Mouse (Mus musculus) left cerebral cortex, postnatal 14 days (tissue): ENCODE data around the gene Hpgds. TPM values are rescaled to one million over a fixed set of nuclear protein-coding genes. Genes with fewer than 3 reads are reported as not detected.

ENCODE experiments used
- DNase-seq, 2 experiments: peaks; one replicate each; pipeline ENCODE4 v3.0.0; 2021 to 2022; ENCODE audit warnings: low spot score in 2 of 2, mixed read lengths in 1 of 2
- intact Hi-C: fragments of 180-260 bp; cut with DNase I; formaldehyde crosslinking; loops from one replicate; pipeline ENCODE4 v1.15.1; 2025
- long read RNA-seq, 2 experiments: library from polyadenylated mRNA; stranded (forward); transcript quantifications; one replicate each; pipeline ENCODE4 v2.0.0; 2021
- total RNA-seq, 2 experiments: library from RNA; stranded (reverse); gene quantifications; 2 replicates each; pipeline ENCODE4 v1.2.3; 2021

Hpgds gene
- 1 to 10 TPM; 3.7 to 5.3 TPM for total RNA-seq
- long read RNA-seq, experiment 1, partial matches to known transcripts = 1 of 3 reads
- long read RNA-seq, experiment 1, other reads (novel, unspliced or antisense) = 2 of 3 reads
- long read RNA-seq, experiment 2, partial matches to known transcripts = 0 of 3 reads
- long read RNA-seq, experiment 2, other reads (novel, unspliced or antisense) = 0 of 3 reads

GRCm38 (mm10) chr6:65144621-65145205 is at the start of gene Hpgds:
TSS of gene Hpgds (minus strand) at chr6:65144908.
- DNase-seq = peak in 1 of 2 experiments; percentile 34
- intact Hi-C loops = no loop called here

- intact Hi-C loops = no loop called here
- DNase-seq = peak in 1 of 2 experiments; percentile 12
Observed at GRCm38 (mm10) chr6:65164977-65165376, 20.3 kb upstream of the Hpgds start.

GRCm38 (mm10) chr6:65164137-65164536 is 19.4 kb upstream of the Hpgds start:
- DNase-seq = peak; percentile 31 to 48
- intact Hi-C loops = no loop called here

- no peak for DNase-seq
- intact Hi-C loops = no loop called here
Observed at GRCm38 (mm10) chr6:65159381-65159942, 14.8 kb upstream of the Hpgds start.

- DNase-seq = no peak
- intact Hi-C loops = no loop called here
Observed at GRCm38 (mm10) chr6:65157042-65157441, 12.3 kb upstream of the Hpgds start.

GRCm38 (mm10) chr6:65153570-65153969 is 8.9 kb upstream of the Hpgds start:
- peak in 1 of 2 experiments; percentile 6 for DNase-seq
- intact Hi-C loops = no loop called here

- DNase-seq = no peak
- intact Hi-C loops = no loop called here
Observed at GRCm38 (mm10) chr6:65150703-65151102, 6.0 kb upstream of the Hpgds start.

GRCm38 (mm10) chr6:65146363-65146762 is 1.7 kb upstream of the Hpgds start:
- no peak for DNase-seq
- intact Hi-C loops = no loop called here

- no peak for DNase-seq
- intact Hi-C loops = no loop called here
Observed at GRCm38 (mm10) chr6:65142316-65142715, 2.4 kb downstream of the Hpgds start.

GRCm38 (mm10) chr6:65140750-65141243 is 3.9 kb downstream of the Hpgds start:
- DNase-seq = no peak
- intact Hi-C loops = no loop called here

GRCm38 (mm10) chr6:65140082-65140749 is 4.5 kb downstream of the Hpgds start:
- no peak for DNase-seq
- intact Hi-C loops = no loop called here

GRCm38 (mm10) chr6:65138243-65138642 is 6.5 kb downstream of the Hpgds start:
- intact Hi-C loops = no loop called here
- no peak for DNase-seq

- intact Hi-C loops = no loop called here
- no peak for DNase-seq
Observed at GRCm38 (mm10) chr6:65137802-65138201, 6.9 kb downstream of the Hpgds start.

- intact Hi-C loops = no loop called here
- no peak for DNase-seq
Observed at GRCm38 (mm10) chr6:65132376-65132775, 12.3 kb downstream of the Hpgds start.

GRCm38 (mm10) chr6:65126074-65126726 is 18.5 kb downstream of the Hpgds start:
- intact Hi-C loops = loop anchor here (5.0 kb wide), 1 partner anchor 1406 kb away; no protein-coding TSS in a partner anchor
- peak; percentile 54 to 66 for DNase-seq

- DNase-seq = no peak
- intact Hi-C loops = no loop called here
Observed at GRCm38 (mm10) chr6:65117540-65117939, 27.2 kb downstream of the Hpgds start.

- intact Hi-C loops = no loop called here
- DNase-seq = no peak
Observed at GRCm38 (mm10) chr6:65114902-65115301, 29.8 kb downstream of the Hpgds start.

- peak in 1 of 2 experiments; percentile 18 for DNase-seq
- intact Hi-C loops = no loop called here
Observed at GRCm38 (mm10) chr6:65079139-65079538, 65.6 kb downstream of the Hpgds start.

- intact Hi-C loops = no loop called here
- DNase-seq = peak; percentile 19 to 38
Observed at GRCm38 (mm10) chr6:65075201-65075600, 69.5 kb downstream of the Hpgds start.
